Mouse (Mus musculus) hindbrain, postnatal 0 days (tissue): ENCODE measurements around the gene Ccin. TPM values are rescaled to one million over a fixed set of nuclear protein-coding genes. Genes with fewer than 3 reads are reported as not detected.
A peak's percentile ranks its signal among the peaks of the same experiment; 100 is the strongest.

Source experiments
- ATAC-seq: fragments of 200-750 bp; cut with Nextera tagmentation; 2 replicates; pipeline ENCODE4 v1.8.0; 2017; ENCODE audit warnings: mild to moderate bottlenecking, moderate TSS enrichment, moderate library complexity
- DNase-seq: peaks from one replicate; pipeline ENCODE4 v3.0.0-alpha.2; 2015; ENCODE audit warnings: low spot score
- H3K27ac ChIP-seq: fragments of 300-500 bp; sonication (generic); 2 replicates; pipeline ENCODE4 v1.5.1; 2014; ENCODE audit warnings: mild to moderate bottlenecking
- H3K27me3 ChIP-seq: fragments of 300-500 bp; sonication (generic); 2 replicates; pipeline ENCODE4 v1.6.1; 2014; ENCODE audit warnings: low read length, mixed read lengths; ENCODE audit not compliant: insufficient read depth
- H3K36me3 ChIP-seq: fragments of 300-500 bp; sonication (generic); 2 replicates; pipeline ENCODE4 v1.6.1; 2014; ENCODE audit warnings: low read length, mixed read lengths; ENCODE audit not compliant: insufficient read depth
- H3K4me1 ChIP-seq: fragments of 300-500 bp; sonication (generic); 2 replicates; pipeline ENCODE4 v1.6.1; 2014; ENCODE audit warnings: antibody characterized with exemption, low read length, mixed read lengths; ENCODE audit not compliant: insufficient read depth
- H3K4me2 ChIP-seq: fragments of 300-500 bp; sonication (generic); 2 replicates; pipeline ENCODE4 v1.6.1; 2014; ENCODE audit warnings: low read depth, mild to moderate bottlenecking, low read length, moderate library complexity, mixed read lengths
- H3K4me3 ChIP-seq: fragments of 300-500 bp; sonication (generic); 2 replicates; pipeline ENCODE4 v1.5.1; 2014; ENCODE audit warnings: low read length
- H3K9ac ChIP-seq: fragments of 300-500 bp; sonication (generic); replicated peaks from 2 replicates; pipeline ENCODE4 v1.6.1; 2014; ENCODE audit warnings: mild to moderate bottlenecking, low read length, moderate library complexity, mixed read lengths
- H3K9me3 ChIP-seq: fragments of 300-500 bp; sonication (generic); 2 replicates; pipeline ENCODE4 v1.6.1; 2016; ENCODE audit warnings: low read length, mixed read lengths
- CTCF ChIP-seq: IDR thresholded peaks from 2 replicates; pipeline ENCODE4 v1.5.1; 2016; ENCODE audit warnings: antibody characterized with exemption, control low read depth, low read depth
- WGBS: fragments of 180-500 bp; shearing (Covaris S2); extraction: QIAGEN DNeasy Blood & Tissue Kit; methylation state at CpG from one replicate; pipeline ENCODE4 v1.1.7; 2014; 5-methylcytosine and 5-hydroxymethylcytosine counted together
- polyA plus RNA-seq: library from polyadenylated mRNA; unstranded; fragments of >200 nt; fragmentation: Nextera tagmentation; extraction: Ambion mirVana; gene quantifications from 2 replicates; pipeline ENCODE4 v1.2.1, GENCODE M21; 2015
- total RNA-seq: library from RNA; depleted of rRNA; stranded (reverse); fragments of >200 nt; gene quantifications from 2 replicates; pipeline ENCODE4 v1.2.3, GENCODE M21; 2014

Gene Ccin
- total and polyA plus RNA-seq, 2 experiments from 2014 or later, result not detected

- Histone ChIP-seq H3K27ac (peak overlapping the region; percentile 89), H3K4me3 (peak overlapping the region; percentile 89), H3K4me1 (peaks cover 14% of the 10 kb centered on the region), H3K27me3 (no peaks in the 10 kb centered on the region), H3K36me3 (no peaks in the 10 kb centered on the region), H3K9ac (peak overlapping the region; percentile 88), H3K9me3 (no peaks in the 10 kb centered on the region), H3K4me2 (peak overlapping the region; percentile 94)
- DNase-seq (peak; percentile 96), ATAC-seq (peak; percentile 99)
- WGBS, result 2% methylated on average over 77 of the region's 77 CpGs
- TF ChIP-seq CTCF, result peak; percentile 20; the same call in 1 of the 2 replicates
Observed at GRCm38 (mm10) chr4:44012376-44013367, 29.4 kb downstream of the Ccin start.

- Histone ChIP-seq H3K36me3 (no peaks in the 10 kb centered on the region), H3K27ac (0 out of 2 replicates have a peak overlapping the region, but pooled peaks have one; percentile 89), H3K4me1 (peaks cover 14% of the 10 kb centered on the region), H3K4me3 (peak overlapping the region; percentile 89), H3K4me2 (peak overlapping the region; percentile 94), H3K27me3 (no peaks in the 10 kb centered on the region), H3K9me3 (no peaks in the 10 kb centered on the region), H3K9ac (peak overlapping the region; percentile 88)
- no peak for TF ChIP-seq CTCF
- 29% methylated on average over 11 of the region's 11 CpGs for WGBS
- DNase-seq (no peak), ATAC-seq (no peak)
Observed at GRCm38 (mm10) chr4:44013391-44014070, 30.2 kb downstream of the Ccin start.

GRCm38 (mm10) chr4:44016071-44016470 lies 32.8 kb downstream of the Ccin start:
- DNase-seq, result no peak
- H3K9ac ChIP-seq, result no peak overlapping the region
- H3K4me2 ChIP-seq, result no peak overlapping the region
- WGBS, result 95% methylated on average over 4 of the region's 4 CpGs
- H3K36me3 ChIP-seq, result peaks cover 18% of the 10 kb centered on the region
- H3K27ac ChIP-seq, result no peak overlapping the region
- no peaks in the 10 kb centered on the region for H3K9me3 ChIP-seq
- H3K4me1 ChIP-seq, result peaks cover 14% of the 10 kb centered on the region
- no peaks in the 10 kb centered on the region for H3K27me3 ChIP-seq
- TF ChIP-seq CTCF, result no peak
- ATAC-seq, result no peak
- H3K4me3 ChIP-seq, result no peak overlapping the region

- H3K9ac ChIP-seq, result no peak overlapping the region
- ATAC-seq (no peak), DNase-seq (no peak)
- TF ChIP-seq CTCF, result no peak
- peaks cover 25% of the 10 kb centered on the region for H3K36me3 ChIP-seq
- H3K4me2 ChIP-seq, result no peak overlapping the region
- H3K9me3 ChIP-seq, result no peaks in the 10 kb centered on the region
- no peak overlapping the region for H3K27ac ChIP-seq
- H3K4me1 ChIP-seq, result peaks cover 14% of the 10 kb centered on the region
- no peaks in the 10 kb centered on the region for H3K27me3 ChIP-seq
- WGBS, result 94% methylated on average over 12 of the region's 12 CpGs
- H3K4me3 ChIP-seq, result no peak overlapping the region
Observed at GRCm38 (mm10) chr4:44016791-44017190, 33.5 kb downstream of the Ccin start.

- ATAC-seq (no peak), DNase-seq (no peak)
- no peak for TF ChIP-seq CTCF
- H3K27ac ChIP-seq, result no peak overlapping the region
- H3K9me3 ChIP-seq, result no peaks in the 10 kb centered on the region
- peaks cover 60% of the 10 kb centered on the region for H3K36me3 ChIP-seq
- no peak overlapping the region for H3K4me3 ChIP-seq
- no peak overlapping the region for H3K9ac ChIP-seq
- no peaks in the 10 kb centered on the region for H3K4me1 ChIP-seq
- H3K4me2 ChIP-seq, result no peak overlapping the region
- H3K27me3 ChIP-seq, result no peaks in the 10 kb centered on the region
- 88% methylated on average over 4 of the region's 4 CpGs for WGBS
Observed at GRCm38 (mm10) chr4:44022323-44022722, 39.0 kb downstream of the Ccin start.

- H3K4me1 ChIP-seq, result no peaks in the 10 kb centered on the region
- WGBS, result 89% methylated on average over 11 of the region's 11 CpGs
- no peak overlapping the region for H3K27ac ChIP-seq
- no peak overlapping the region for H3K4me3 ChIP-seq
- H3K27me3 ChIP-seq, result no peaks in the 10 kb centered on the region
- no peak overlapping the region for H3K9ac ChIP-seq
- TF ChIP-seq CTCF, result no peak
- no peak overlapping the region for H3K4me2 ChIP-seq
- DNase-seq (no peak), ATAC-seq (no peak)
- peaks cover 64% of the 10 kb centered on the region for H3K36me3 ChIP-seq
- no peaks in the 10 kb centered on the region for H3K9me3 ChIP-seq
Observed at GRCm38 (mm10) chr4:44022766-44023165, 39.5 kb downstream of the Ccin start.
